Mouse (Mus musculus) ES-Bruce4 (cell line): ENCODE measurements around the gene Ccnd2. TPM values are rescaled to one million over a fixed set of nuclear protein-coding genes. Genes with fewer than 3 reads are reported as not detected.

ENCODE experiments used
- H3K27ac ChIP-seq: 2 replicates; pipeline ENCODE4 v1.5.1; 2012; ENCODE audit warnings: low read length, inconsistent platforms; ENCODE audit not compliant: insufficient read depth
- H3K27me3 ChIP-seq: 2 replicates; pipeline ENCODE4 v1.6.1; 2012; ENCODE audit warnings: mild to moderate bottlenecking, low read length, inconsistent platforms; ENCODE audit not compliant: control insufficient read depth, poor library complexity, insufficient read depth, severe bottlenecking
- H3K36me3 ChIP-seq: 2 replicates; pipeline ENCODE4 v1.6.1; 2012; ENCODE audit warnings: inconsistent platforms, mild to moderate bottlenecking, low read length, moderate library complexity; ENCODE audit not compliant: control insufficient read depth, poor library complexity, insufficient read depth, severe bottlenecking
- H3K4me1 ChIP-seq: one replicate; pipeline ENCODE4 v1.8.1; 2011; ENCODE audit warnings: low read length; ENCODE audit not compliant: control insufficient read depth, insufficient read depth
- H3K4me3 ChIP-seq: 2 replicates; pipeline ENCODE4 v1.5.1; 2011; ENCODE audit warnings: low read depth, mild to moderate bottlenecking, low read length
- H3K9ac ChIP-seq: 2 replicates; pipeline ENCODE4 v1.6.1; 2012; ENCODE audit warnings: low read depth, mild to moderate bottlenecking, inconsistent platforms; ENCODE audit not compliant: poor library complexity, severe bottlenecking
- H3K9me3 ChIP-seq: replicated peaks from 2 replicates; pipeline ENCODE4 v1.6.1; 2012; ENCODE audit warnings: mild to moderate bottlenecking, low read length, inconsistent platforms; ENCODE audit not compliant: control insufficient read depth, poor library complexity, insufficient read depth, severe bottlenecking
- CTCF ChIP-seq: IDR thresholded peaks from one replicate; pipeline ENCODE4 v1.8.1; 2011; ENCODE audit warnings: low read depth, low read length
- EP300 ChIP-seq: IDR thresholded peaks from 2 replicates; pipeline ENCODE4 v1.6.1; 2011; ENCODE audit warnings: low read depth, low read length; ENCODE audit not compliant: insufficient read depth
- POLR2A ChIP-seq: IDR thresholded peaks from one replicate; pipeline ENCODE4 v1.8.1; 2011; ENCODE audit warnings: low read length; ENCODE audit not compliant: insufficient read depth
- polyA plus RNA-seq: library from polyadenylated mRNA; stranded (reverse); fragments of >200 nt; gene quantifications from 2 replicates; pipeline ENCODE4 v1.2.4, GENCODE M21; 2011; ENCODE audit warnings: low read depth; ENCODE audit not compliant: missing spikeins, insufficient read depth, insufficient read length

Gene Ccnd2
- polyA plus RNA-seq, 1 experiment, result 12.4 TPM

- no peaks in the 10 kb centered on the region for H3K4me1 ChIP-seq
- no peaks in the 10 kb centered on the region for H3K36me3 ChIP-seq
- peak overlapping the region; percentile 46 for H3K4me3 ChIP-seq
- peaks cover 43% of the 10 kb centered on the region for H3K27me3 ChIP-seq
- H3K9ac ChIP-seq, result peak overlapping the region; percentile 42
- H3K9me3 ChIP-seq, result no peaks in the 10 kb centered on the region
- TF ChIP-seq POLR2A (no peak), EP300 (no peak), CTCF (no peak)
- no peak overlapping the region for H3K27ac ChIP-seq
Observed at GRCm38 (mm10) chr6:127154708-127155268, 2.8 kb upstream of the Ccnd2 start.

GRCm38 (mm10) chr6:127153972-127154707 is 2.1 kb upstream of the Ccnd2 start:
- H3K9ac ChIP-seq, result no peak overlapping the region
- peak overlapping the region; percentile 46 for H3K4me3 ChIP-seq
- H3K27me3 ChIP-seq, result peaks cover 48% of the 10 kb centered on the region
- H3K9me3 ChIP-seq, result no peaks in the 10 kb centered on the region
- H3K4me1 ChIP-seq, result no peaks in the 10 kb centered on the region
- H3K36me3 ChIP-seq, result no peaks in the 10 kb centered on the region
- TF ChIP-seq CTCF (no peak), EP300 (no peak), POLR2A (no peak)
- H3K27ac ChIP-seq, result no peak overlapping the region

- Histone ChIP-seq H3K9me3 (no peaks in the 10 kb centered on the region), H3K36me3 (no peaks in the 10 kb centered on the region), H3K9ac (no peak overlapping the region), H3K4me3 (peak overlapping the region; percentile 51), H3K4me1 (no peaks in the 10 kb centered on the region), H3K27me3 (peaks cover 51% of the 10 kb centered on the region), H3K27ac (no peak overlapping the region)
- TF ChIP-seq EP300 (no peak), CTCF (no peak), POLR2A (no peak)
Observed at GRCm38 (mm10) chr6:127153296-127153800, 1.4 kb upstream of the Ccnd2 start.

- no peaks in the 10 kb centered on the region for H3K4me1 ChIP-seq
- peaks cover 51% of the 10 kb centered on the region for H3K27me3 ChIP-seq
- H3K9me3 ChIP-seq, result no peaks in the 10 kb centered on the region
- H3K4me3 ChIP-seq, result peak overlapping the region; percentile 59
- peak overlapping the region; percentile 38 for H3K9ac ChIP-seq
- no peak overlapping the region for H3K27ac ChIP-seq
- TF ChIP-seq EP300 (no peak), CTCF (no peak), POLR2A (no peak)
- no peaks in the 10 kb centered on the region for H3K36me3 ChIP-seq
Observed at GRCm38 (mm10) chr6:127151565-127152105, 358 bp downstream of the Ccnd2 start.

- no peak overlapping the region for H3K9ac ChIP-seq
- H3K27me3 ChIP-seq, result peaks cover 51% of the 10 kb centered on the region
- H3K4me3 ChIP-seq, result peak overlapping the region; percentile 59
- H3K27ac ChIP-seq, result no peak overlapping the region
- H3K4me1 ChIP-seq, result no peaks in the 10 kb centered on the region
- TF ChIP-seq EP300 (no peak), POLR2A (no peak), CTCF (no peak)
- no peaks in the 10 kb centered on the region for H3K36me3 ChIP-seq
- no peaks in the 10 kb centered on the region for H3K9me3 ChIP-seq
Observed at GRCm38 (mm10) chr6:127150663-127151564, 1.1 kb downstream of the Ccnd2 start.
